Mouse (Mus musculus) embryonic fibroblast, embryonic 13.5 days (primary cell): ENCODE measurements around the gene Rps6ka3.

ENCODE experiments used
- CTCF ChIP-seq: IDR thresholded peaks from 2 replicates; pipeline ENCODE4 v1.5.1; 2011; ENCODE audit warnings: mild to moderate bottlenecking, control low read depth, low read length, moderate library complexity, borderline replicate concordance; ENCODE audit not compliant: insufficient read depth
- POLR2A ChIP-seq: IDR thresholded peaks from 2 replicates; pipeline ENCODE4 v1.6.1; 2011; ENCODE audit warnings: low read depth, mild to moderate bottlenecking, control low read depth, low read length, moderate library complexity

- TF ChIP-seq CTCF = no peak
- no peak for TF ChIP-seq POLR2A
Measured at GRCm38 (mm10) chrX:159409253-159409652, 199.1 kb downstream of the Rps6ka3 start.
